Mouse (Mus musculus): ENCODE measurements at regions not wholly inside any gene's neighbourhood (a gene's known extent, or its start where the extent isn't known, plus 50 kb on each side); places are given as distances from the start of the nearest gene placed in this dataset.
A peak's percentile ranks its signal among the peaks of the same experiment; 100 is the strongest.

GRCm38 (mm10) chr8:76038526-76038925, 590.0 kb downstream of the Iqcm start:
- ATAC-seq (replicated peaks; ENCODE audit: poor library complexity, severe bottlenecking): no peak

GRCm38 (mm10) chr8:76052003-76052402, 603.5 kb downstream of the Iqcm start:
- no peak for ATAC-seq (replicated peaks; ENCODE audit: poor library complexity, severe bottlenecking)

GRCm38 (mm10) chr8:76067721-76068120, 619.2 kb downstream of the Iqcm start:
- 0 out of 2 replicates have a peak, but pooled peaks have one; percentile 44 for ATAC-seq (replicated peaks; ENCODE audit: poor library complexity, severe bottlenecking)

- ATAC-seq (replicated peaks; ENCODE audit: poor library complexity, severe bottlenecking): no peak
Measured at GRCm38 (mm10) chr8:76072671-76073351, 624.3 kb downstream of the Iqcm start.

- ATAC-seq (replicated peaks; ENCODE audit: poor library complexity, severe bottlenecking): no peak
Measured at GRCm38 (mm10) chr8:76120587-76121145, 672.2 kb downstream of the Iqcm start.

- no peak for ATAC-seq (replicated peaks; ENCODE audit: poor library complexity, severe bottlenecking)
Measured at GRCm38 (mm10) chr8:76127486-76127885, 679.0 kb downstream of the Iqcm start.

- no peak for ATAC-seq (replicated peaks; ENCODE audit: poor library complexity, severe bottlenecking)
Measured at GRCm38 (mm10) chr8:76137219-76137618, 688.7 kb downstream of the Iqcm start.

GRCm38 (mm10) chr8:76148681-76149080, 700.2 kb downstream of the Iqcm start:
- no peak for ATAC-seq (replicated peaks; ENCODE audit: poor library complexity, severe bottlenecking)

- no peak for ATAC-seq (replicated peaks; ENCODE audit: poor library complexity, severe bottlenecking)
Measured at GRCm38 (mm10) chr8:76182520-76182919, 716.7 kb upstream of the Nr3c2 start.

GRCm38 (mm10) chr8:76183836-76184235, 715.4 kb upstream of the Nr3c2 start:
- no peak for ATAC-seq (replicated peaks; ENCODE audit: poor library complexity, severe bottlenecking)

- no peak for ATAC-seq (replicated peaks; ENCODE audit: poor library complexity, severe bottlenecking)
Measured at GRCm38 (mm10) chr8:76187293-76187692, 711.9 kb upstream of the Nr3c2 start.

GRCm38 (mm10) chr8:76211891-76212290, 687.4 kb upstream of the Nr3c2 start:
- ATAC-seq (replicated peaks; ENCODE audit: poor library complexity, severe bottlenecking): no peak

GRCm38 (mm10) chr8:76217819-76218580, 681.2 kb upstream of the Nr3c2 start:
- ATAC-seq (replicated peaks; ENCODE audit: poor library complexity, severe bottlenecking): no peak

- ATAC-seq (replicated peaks; ENCODE audit: poor library complexity, severe bottlenecking): no peak
Measured at GRCm38 (mm10) chr8:76230847-76231246, 668.4 kb upstream of the Nr3c2 start.

- ATAC-seq (replicated peaks; ENCODE audit: poor library complexity, severe bottlenecking): no peak
Measured at GRCm38 (mm10) chr8:76249194-76249593, 650.0 kb upstream of the Nr3c2 start.

GRCm38 (mm10) chr8:76252161-76253010, 646.9 kb upstream of the Nr3c2 start:
- no peak for ATAC-seq (replicated peaks; ENCODE audit: poor library complexity, severe bottlenecking)
